Mouse (Mus musculus): ENCODE results near the gene Pdcd10.
A peak's percentile ranks its signal among the peaks of the same experiment; 100 is the strongest.

Gene Pdcd10

GRCm38 (mm10) chr3:75556695-75557291 lies at the start of gene Pdcd10:
Gene Pdcd10 (minus strand): TSS chr3:75556856.
- DNase-seq: peak; percentile 100

- no peak for DNase-seq
Observed at GRCm38 (mm10) chr3:75584898-75585297, 28.2 kb upstream of the Pdcd10 start.

- no peak for DNase-seq
Observed at GRCm38 (mm10) chr3:75583293-75583692, 26.6 kb upstream of the Pdcd10 start.

- peak; percentile 12 for DNase-seq
Observed at GRCm38 (mm10) chr3:75579352-75579751, 22.7 kb upstream of the Pdcd10 start.

GRCm38 (mm10) chr3:75575582-75575981 lies 18.9 kb upstream of the Pdcd10 start:
- no peak for DNase-seq

GRCm38 (mm10) chr3:75574074-75574473 lies 17.4 kb upstream of the Pdcd10 start:
- no peak for DNase-seq

- DNase-seq: peak; percentile 87
Observed at GRCm38 (mm10) chr3:75557292-75557691, 636 bp upstream of the Pdcd10 start, which contains the start of gene Serpini1. Gene Serpini1 (plus strand): TSS chr3:75557547.

GRCm38 (mm10) chr3:75556121-75556694 lies 448 bp downstream of the Pdcd10 start:
- no peak for DNase-seq

GRCm38 (mm10) chr3:75551248-75551647 lies 5.4 kb downstream of the Pdcd10 start:
- no peak for DNase-seq

GRCm38 (mm10) chr3:75544287-75544686 lies 12.4 kb downstream of the Pdcd10 start:
- DNase-seq: no peak

GRCm38 (mm10) chr3:75542852-75543251 lies 13.8 kb downstream of the Pdcd10 start:
- DNase-seq: no peak

- DNase-seq: no peak
Observed at GRCm38 (mm10) chr3:75541259-75541658, 15.4 kb downstream of the Pdcd10 start.

GRCm38 (mm10) chr3:75534045-75534834 lies 22.4 kb downstream of the Pdcd10 start:
- no peak for DNase-seq

GRCm38 (mm10) chr3:75531074-75531473 lies 25.6 kb downstream of the Pdcd10 start:
- DNase-seq: no peak

- DNase-seq: no peak
Observed at GRCm38 (mm10) chr3:75522527-75522926, 34.1 kb downstream of the Pdcd10 start.

GRCm38 (mm10) chr3:75521314-75521713 lies 35.3 kb downstream of the Pdcd10 start:
- no peak for DNase-seq

GRCm38 (mm10) chr3:75517631-75518250 lies 38.9 kb downstream of the Pdcd10 start:
- peak; percentile 66 for DNase-seq

- no peak for DNase-seq
Observed at GRCm38 (mm10) chr3:75498961-75499960, 57.4 kb downstream of the Pdcd10 start.

- no peak for DNase-seq
Observed at GRCm38 (mm10) chr3:75492913-75493312, 63.7 kb downstream of the Pdcd10 start.

- no peak for DNase-seq
Observed at GRCm38 (mm10) chr3:75482056-75482455, 74.6 kb downstream of the Pdcd10 start, which contains the start of gene Wdr49. Gene Wdr49 (minus strand): TSS chr3:75482156.

GRCm38 (mm10) chr3:75475106-75475505 lies 81.5 kb downstream of the Pdcd10 start:
- DNase-seq: no peak

- DNase-seq: no peak
Observed at GRCm38 (mm10) chr3:75474657-75475056, 82.0 kb downstream of the Pdcd10 start.

Data from lung, postnatal 14 days (tissue).